In the genomic region with DNA sequence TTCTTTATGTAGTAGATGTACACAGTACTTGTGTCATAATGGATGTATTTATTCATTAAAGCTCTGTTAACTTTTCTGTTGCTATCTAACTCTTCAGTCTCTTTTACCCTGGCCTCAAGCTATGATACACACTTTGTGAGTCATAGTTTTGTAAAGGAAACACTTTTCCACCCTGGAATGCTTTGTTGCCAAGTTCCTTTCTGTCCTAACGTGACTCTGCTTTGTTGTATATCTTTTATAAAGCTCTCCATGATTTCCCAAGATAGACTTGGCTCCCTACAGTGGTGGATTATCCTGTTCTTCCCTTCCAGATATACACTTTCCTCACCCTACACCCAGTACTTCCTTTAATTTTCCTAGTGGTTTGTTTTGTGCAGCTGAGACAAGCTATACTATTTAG, we compare ENCODE assay signal across 1 mouse cellular context.
TF ChIP-seq lines count a peak whose summit lies in the region.

No protein-coding gene starts in this region.

TF ChIP-seq in MEL, 35 proteins besides CTCF, POLR2A, EP300 and RAD21 (continued from another document):
- no peak for TF ChIP-seq ZMIZ1 (IDR thresholded peaks at IDR 0.05; ENCODE audit: low read depth, low read length)
- no peak for TF ChIP-seq JUND (IDR thresholded peaks at IDR 0.05; ENCODE audit: low read depth, low read length)
- TF ChIP-seq TBP (IDR thresholded peaks at IDR 0.05; ENCODE audit: low read depth, low read length): no peak
- TF ChIP-seq MYC (IDR thresholded peaks at IDR 0.05; ENCODE audit: low read depth, low read length): no peak
- TF ChIP-seq MAX (IDR thresholded peaks at IDR 0.05; ENCODE audit: low read length): no peak
- no peak for TF ChIP-seq SIN3A (IDR thresholded peaks at IDR 0.05; ENCODE audit: low read length)
- no peak for TF ChIP-seq UBTF (IDR thresholded peaks at IDR 0.05; ENCODE audit: borderline replicate concordance, insufficient read depth, low read depth, low read length)
